Mouse (Mus musculus) thymus, postnatal 25 days (tissue): ENCODE results near the gene Wdr25.

Experiments
- DNase-seq: peaks from one replicate; pipeline ENCODE4 v3.0.0; 2022

Gene Wdr25

GRCm38 (mm10) chr12:108939317-108939716 is 45.9 kb downstream of the Wdr25 start:
- peak; percentile 28 for DNase-seq

- DNase-seq: peak; percentile 30
These were observed 46.8 kb downstream of the Wdr25 start for GRCm38 (mm10) chr12:108940255-108940654.

- no peak for DNase-seq
These were observed 47.9 kb downstream of the Wdr25 start for GRCm38 (mm10) chr12:108941282-108941681.

DNA sequence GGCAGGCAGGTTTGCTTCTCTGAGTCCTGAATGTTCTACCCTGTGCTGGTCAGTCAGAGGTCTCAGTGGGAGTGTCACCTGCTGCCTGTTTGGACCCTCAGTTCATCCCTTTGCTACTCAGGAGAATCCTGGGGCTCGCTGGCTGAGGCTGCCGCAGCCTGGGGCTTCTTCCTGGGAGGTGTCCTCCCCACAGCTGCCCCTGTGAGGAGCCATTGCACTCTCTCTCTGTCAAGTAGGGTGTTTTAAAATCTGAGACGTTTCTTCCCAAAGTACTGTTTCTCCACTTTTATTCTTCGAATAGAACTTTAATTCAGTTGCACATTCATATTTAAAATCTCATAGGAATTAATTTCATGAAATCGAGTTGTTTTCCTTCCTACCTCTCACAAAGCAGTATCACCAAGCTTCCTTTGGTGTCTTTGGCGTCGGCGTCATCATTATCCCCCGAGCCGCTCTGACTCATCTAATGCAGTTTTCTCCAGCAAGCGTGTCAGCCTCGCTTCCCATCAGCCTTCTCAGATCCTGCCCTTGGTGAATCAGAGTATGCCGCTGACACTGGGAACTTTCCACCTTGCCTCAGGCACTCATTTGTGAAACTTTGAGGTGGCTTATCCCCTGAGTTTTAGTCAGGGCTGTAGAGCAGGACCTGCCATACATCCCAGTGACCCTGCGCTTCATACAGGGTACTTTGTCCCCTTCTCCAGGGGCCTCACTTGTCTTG is 48.9 kb downstream of the Wdr25 start:
- no peak for DNase-seq

- no peak for DNase-seq
These were observed 59.6 kb downstream of the Wdr25 start for GRCm38 (mm10) chr12:108953011-108953550.

DNA sequence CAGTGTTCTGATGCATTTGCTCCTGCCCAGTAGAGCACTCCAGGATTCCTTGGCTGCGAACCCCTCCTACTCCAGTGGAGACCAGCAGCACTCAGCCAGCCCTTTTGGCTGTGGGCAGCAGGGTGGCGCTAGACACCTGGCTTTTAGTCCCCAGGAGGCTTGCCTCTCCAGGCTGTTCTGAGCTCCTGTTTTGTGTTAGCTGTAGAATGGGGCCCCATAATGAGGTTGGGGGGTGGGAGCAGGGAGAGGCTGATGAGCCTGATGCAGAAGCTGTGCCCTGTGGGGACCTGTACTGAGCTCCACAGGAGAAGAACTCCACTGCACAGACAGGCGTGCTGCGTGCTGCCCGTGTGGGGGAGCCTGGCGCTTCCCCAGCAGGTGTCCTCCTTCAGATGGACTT is 60.4 kb downstream of the Wdr25 start:
- no peak for DNase-seq

DNA sequence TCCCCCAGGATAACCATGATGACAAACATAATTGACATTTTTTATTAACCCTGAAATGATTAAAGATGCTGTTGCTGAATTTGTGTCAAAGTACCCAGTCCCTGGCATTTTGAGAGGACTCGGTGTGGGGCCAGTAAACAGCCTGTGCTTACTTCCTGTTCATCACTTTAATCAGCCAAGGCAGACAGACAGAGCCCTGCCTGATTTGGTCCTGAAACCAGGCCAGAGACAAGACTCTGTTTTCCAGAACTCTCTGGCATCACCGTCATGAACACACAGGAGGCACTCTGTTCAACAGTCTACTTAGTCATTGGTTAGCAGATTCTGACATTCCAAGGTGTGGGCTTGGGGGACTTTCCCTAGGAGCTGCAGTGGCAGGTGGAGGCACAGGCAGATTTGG is 61.0 kb downstream of the Wdr25 start:
- DNase-seq: no peak

DNA sequence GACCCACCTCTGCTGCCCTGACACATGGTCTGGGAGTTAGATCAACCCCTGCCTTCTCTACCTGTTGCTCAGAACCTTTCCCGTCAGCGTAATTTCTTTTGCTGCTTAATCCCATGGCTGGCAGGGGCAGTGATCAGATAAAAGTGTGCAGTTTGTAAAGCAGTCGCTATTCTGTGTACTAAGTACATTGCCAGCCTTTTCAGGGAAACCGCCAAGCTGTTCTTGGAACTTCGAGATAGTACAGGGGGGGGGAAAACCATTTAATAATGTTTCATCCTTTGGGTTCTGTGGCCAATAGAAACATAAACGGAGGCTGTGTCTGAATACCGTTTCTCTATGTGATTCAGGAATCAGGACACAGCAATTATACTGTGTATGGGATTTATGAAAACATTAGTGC is 65.1 kb downstream of the Wdr25 start:
- DNase-seq: no peak

- no peak for DNase-seq
These were observed 65.7 kb downstream of the Wdr25 start for GRCm38 (mm10) chr12:108958991-108959638.

GRCm38 (mm10) chr12:108959639-108960219 is 66.3 kb downstream of the Wdr25 start:
- DNase-seq: no peak

- DNase-seq: no peak
These were observed 66.8 kb downstream of the Wdr25 start for GRCm38 (mm10) chr12:108960225-108960624.

DNA sequence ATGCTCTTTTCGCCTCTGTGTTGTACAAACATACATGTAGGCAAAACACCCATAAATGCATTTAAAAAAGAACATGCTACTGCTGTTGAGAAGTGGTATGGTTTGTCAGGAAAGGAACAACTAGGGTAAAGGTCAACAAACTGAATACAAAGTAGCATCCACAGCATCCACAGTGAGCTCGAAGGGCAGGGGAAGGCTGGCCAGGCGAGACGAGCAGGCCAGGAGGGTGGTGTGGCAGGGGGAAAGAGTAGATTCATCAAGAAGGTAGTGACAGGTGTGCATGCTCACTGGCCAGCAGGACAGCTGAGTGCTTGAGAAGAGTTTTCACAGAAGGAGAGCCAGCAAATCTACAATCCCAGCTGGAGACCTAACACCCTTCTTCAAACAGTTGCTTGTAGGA is 74.2 kb downstream of the Wdr25 start:
- DNase-seq: no peak

DNA sequence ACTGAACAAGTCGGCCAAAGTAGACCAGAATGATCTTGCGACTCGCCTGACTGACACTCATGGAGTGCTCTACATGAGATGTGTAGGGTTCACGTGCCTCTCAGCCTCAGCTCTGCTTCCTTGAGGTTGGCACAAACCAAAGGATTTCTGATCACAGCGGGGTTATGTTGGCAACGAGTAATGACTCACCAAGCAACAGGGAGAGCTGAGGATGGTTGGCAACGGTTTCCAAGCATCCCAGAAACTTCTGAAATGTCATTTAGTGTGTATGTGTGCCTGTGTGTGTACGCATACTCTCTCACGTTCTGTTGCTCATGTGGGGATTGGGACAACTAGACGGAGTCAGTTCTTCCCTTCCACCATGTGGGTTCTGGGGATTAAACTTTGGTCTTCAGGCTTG is 74.6 kb downstream of the Wdr25 start:
- no peak for DNase-seq

DNA sequence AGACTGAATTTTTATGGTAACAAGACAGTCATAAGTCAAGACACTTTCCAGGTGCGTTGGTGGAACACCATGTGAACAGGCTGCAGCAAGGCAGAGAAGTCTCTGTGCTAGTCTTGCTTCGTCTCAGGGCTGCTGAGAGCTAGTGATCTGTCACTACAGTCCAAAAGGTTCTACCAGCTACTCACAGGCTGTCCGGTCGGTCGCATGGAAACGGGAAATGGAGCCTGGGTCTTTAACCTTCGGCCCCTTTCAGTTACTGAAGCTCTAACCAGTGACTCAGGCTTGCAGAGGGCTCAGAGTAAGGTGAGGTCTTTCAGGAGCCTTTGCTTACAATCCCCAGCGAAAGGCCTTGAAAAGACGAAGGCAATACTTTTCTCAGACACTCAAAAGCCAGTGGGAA is 78.0 kb downstream of the Wdr25 start:
- no peak for DNase-seq

GRCm38 (mm10) chr12:108972234-108972633 is 78.8 kb downstream of the Wdr25 start:
- no peak for DNase-seq

DNA sequence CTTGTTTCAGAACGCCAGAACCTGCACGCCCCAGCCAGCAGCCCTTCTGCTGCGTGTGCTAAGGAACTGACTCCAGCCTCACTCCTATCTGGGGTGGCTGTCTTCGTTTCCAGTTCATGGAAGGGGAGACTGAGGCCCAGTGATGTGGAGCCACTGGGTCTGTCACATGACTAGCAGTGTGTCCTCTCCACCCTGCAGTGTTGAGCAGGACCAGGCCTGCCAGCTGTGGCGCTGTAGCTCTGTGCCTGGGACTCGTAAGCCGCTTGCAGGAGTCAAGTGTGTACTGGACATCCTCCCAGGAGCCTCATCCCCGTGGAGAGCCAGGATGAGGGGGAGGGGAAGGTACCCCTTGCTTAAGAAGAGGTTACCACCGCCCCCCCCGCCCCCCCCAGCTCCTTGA is 86.5 kb downstream of the Wdr25 start:
- no peak for DNase-seq

DNA sequence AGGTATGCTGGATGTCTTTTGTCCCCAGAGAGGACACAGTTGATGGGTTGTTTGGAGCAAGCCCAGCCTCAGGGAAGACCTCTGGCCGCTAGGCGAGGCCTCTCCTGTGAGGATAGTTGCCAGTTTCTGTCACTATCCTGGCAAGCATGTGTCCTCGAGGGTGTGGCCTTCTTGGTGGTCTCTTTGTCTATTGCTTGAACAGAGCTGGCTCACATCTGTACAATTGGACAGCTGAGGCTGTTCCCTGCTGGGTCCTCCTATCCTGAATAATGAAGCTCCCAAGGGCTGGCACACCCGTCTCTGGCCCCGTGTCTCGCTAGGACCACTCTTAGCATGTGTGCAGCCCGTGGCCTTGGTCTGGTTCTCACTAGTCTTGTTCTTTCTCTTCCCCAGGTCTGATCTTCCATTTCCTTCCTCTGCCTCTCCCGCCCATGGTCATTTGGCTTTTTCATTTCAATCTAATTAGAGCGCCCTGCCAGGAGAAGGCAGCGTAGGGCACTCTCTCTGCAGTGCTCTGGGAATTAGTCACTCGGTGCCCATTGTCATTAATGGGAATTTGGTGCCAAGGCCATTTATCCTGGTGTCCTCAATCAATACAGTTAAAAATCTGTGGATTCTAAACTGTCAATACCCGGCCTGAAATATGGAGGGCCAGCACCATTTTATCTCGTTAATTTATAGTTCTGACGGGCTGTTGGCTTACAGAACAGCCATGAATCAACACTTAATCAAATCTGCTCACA is 88.7 kb downstream of the Wdr25 start:
- no peak for DNase-seq

DNA sequence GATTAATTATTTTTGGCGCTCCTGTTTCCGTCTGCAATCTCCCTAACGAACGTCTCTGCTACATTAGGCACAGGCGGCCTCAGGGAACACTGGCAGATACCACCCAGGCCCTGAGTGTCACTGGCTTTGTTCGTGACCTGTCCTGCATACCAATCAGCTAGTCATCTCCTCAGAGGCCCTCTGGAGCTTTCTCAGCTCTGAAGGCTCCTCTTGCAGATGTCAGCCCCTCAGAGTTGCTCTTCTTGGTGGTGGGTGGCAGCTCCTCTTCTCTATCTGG is 89.2 kb downstream of the Wdr25 start:
- no peak for DNase-seq

DNA sequence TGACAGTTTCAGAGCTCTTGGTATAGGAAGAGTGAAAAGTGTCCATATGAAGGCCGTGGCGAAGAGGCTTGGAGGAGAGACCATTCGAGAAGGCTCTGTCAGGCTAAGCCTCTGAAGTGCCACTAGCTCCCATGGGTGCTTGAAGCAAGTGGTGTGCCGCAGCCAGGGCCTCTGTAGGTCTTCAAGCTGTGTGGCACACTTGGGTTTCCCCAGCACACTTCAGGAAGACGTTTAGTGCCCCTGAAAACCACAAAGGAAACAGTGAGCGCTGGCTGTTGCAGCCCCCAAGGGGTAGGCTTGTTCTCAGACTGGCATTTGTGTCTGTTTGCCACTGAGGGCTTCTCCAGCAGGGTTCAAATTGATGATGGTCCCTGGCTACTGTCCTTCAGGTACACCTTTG is 90.1 kb downstream of the Wdr25 start:
- DNase-seq: peak; percentile 24

GRCm38 (mm10) chr12:108984471-108984870 is 91.0 kb downstream of the Wdr25 start:
- no peak for DNase-seq

DNA sequence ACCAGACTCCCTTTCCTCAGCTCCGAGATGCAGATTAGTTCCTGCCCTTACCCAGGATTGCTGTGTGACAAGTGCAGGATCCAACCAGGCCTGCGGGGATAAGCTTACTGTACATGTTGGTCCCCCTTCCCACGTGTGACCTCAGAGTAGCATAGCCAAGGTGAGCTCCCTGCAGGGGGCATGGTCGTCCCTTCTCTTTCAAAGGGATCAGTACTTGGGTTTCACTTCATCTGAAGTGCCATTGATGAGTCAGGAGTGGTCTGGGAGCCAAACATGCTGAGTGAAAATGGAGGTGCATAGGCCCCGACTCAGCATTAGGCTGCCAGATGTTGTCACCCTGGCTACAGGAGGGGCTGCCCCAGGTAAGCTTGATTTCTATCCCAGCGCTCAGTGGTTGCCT is 91.6 kb downstream of the Wdr25 start:
- no peak for DNase-seq

GRCm38 (mm10) chr12:108987448-108987847 is 94.0 kb downstream of the Wdr25 start:
- DNase-seq: no peak

- DNase-seq: no peak
These were observed 97.0 kb downstream of the Wdr25 start for GRCm38 (mm10) chr12:108990425-108990824.

DNA sequence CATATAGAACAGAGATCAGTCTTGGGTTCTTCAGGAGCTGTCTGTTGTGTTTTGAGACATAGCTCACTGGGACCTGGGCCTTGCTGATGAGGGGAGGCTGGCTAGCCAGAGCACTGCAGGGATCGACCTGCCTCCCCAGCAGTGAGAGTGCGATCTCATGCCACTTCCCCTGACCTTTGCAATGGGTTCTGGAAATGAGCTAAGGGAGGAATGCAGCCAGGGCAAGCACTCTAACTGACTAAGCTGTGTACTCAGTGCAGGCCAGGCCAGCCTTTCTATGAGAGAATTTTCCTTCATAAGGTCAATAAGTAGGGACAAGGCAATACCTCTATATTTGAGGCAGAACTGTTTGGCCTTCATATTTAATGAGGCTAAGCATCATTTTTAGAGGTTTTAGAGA is 99.6 kb downstream of the Wdr25 start:
- DNase-seq: no peak
